Mouse (Mus musculus): ENCODE results near the gene Tnpo2. TPM values are rescaled to one million over a fixed set of nuclear protein-coding genes. Genes with fewer than 3 reads are reported as not detected.

The Tnpo2 gene
- polyA plus RNA-seq, 1 experiment from 2014 or later: 19.9 TPM

GRCm38 (mm10) chr8:85017209-85017608, 19.5 kb upstream of the Tnpo2 start:
- no peaks in the 10 kb centered on the region for H3K9me3 ChIP-seq (ENCODE audit: control insufficient read depth, low read length)
- DNase-seq (ENCODE audit: low spot score) (no peak), ATAC-seq (replicated peaks; ENCODE audit: low FRiP score) (no peak)
- H3K36me3 ChIP-seq (ENCODE audit: control insufficient read depth, insufficient read depth, low read length): peaks cover 2% of the 10 kb centered on the region; the same call in 1 of the 2 replicates
- H3K9ac ChIP-seq (ENCODE audit: low read length): no peak overlapping the region
- H3K4me3 ChIP-seq (ENCODE audit: low read depth, low read length): no peak overlapping the region
- H3K27me3 ChIP-seq (ENCODE audit: control insufficient read depth, insufficient read depth, low read length): peaks cover 3% of the 10 kb centered on the region; the same call in 1 of the 2 replicates
- H3K27ac ChIP-seq (ENCODE audit: low read depth, low read length): no peak overlapping the region
- 22% methylated on average over 5 of the region's 5 CpGs for WGBS
- 0 out of 2 replicates have a peak, but pooled peaks cover 1% of the 10 kb centered on the region for H3K4me1 ChIP-seq (replicated peaks; ENCODE audit: control insufficient read depth, insufficient read depth, low read length)
- H3K4me2 ChIP-seq (ENCODE audit: low read depth, low read length, severe bottlenecking): no peak overlapping the region

GRCm38 (mm10) chr8:85021514-85022055, 15.1 kb upstream of the Tnpo2 start:
- DNase-seq (ENCODE audit: low spot score) (peak; percentile 32), ATAC-seq (replicated peaks; ENCODE audit: low FRiP score) (no peak)
- Histone ChIP-seq H3K4me1 (replicated peaks; ENCODE audit: control insufficient read depth, insufficient read depth, low read length) (peaks cover 9% of the 10 kb centered on the region), H3K27ac (ENCODE audit: low read depth, low read length) (no peak overlapping the region), H3K9me3 (ENCODE audit: control insufficient read depth, low read length) (no peaks in the 10 kb centered on the region), H3K36me3 (ENCODE audit: control insufficient read depth, insufficient read depth, low read length) (peaks cover 7% of the 10 kb centered on the region; the same call in 1 of the 2 replicates), H3K4me3 (ENCODE audit: low read depth, low read length) (no peak overlapping the region), H3K4me2 (ENCODE audit: low read depth, low read length, severe bottlenecking) (no peak overlapping the region), H3K9ac (ENCODE audit: low read length) (no peak overlapping the region), H3K27me3 (ENCODE audit: control insufficient read depth, insufficient read depth, low read length) (no peaks in the 10 kb centered on the region)
- WGBS: 97% methylated on average over 3 of the region's 3 CpGs

- WGBS: 99% methylated on average over 3 of the region's 3 CpGs
- Histone ChIP-seq H3K9ac (ENCODE audit: low read length) (no peak overlapping the region), H3K4me3 (ENCODE audit: low read depth, low read length) (no peak overlapping the region; the same call in 1 of the 2 replicates), H3K4me2 (ENCODE audit: low read depth, low read length, severe bottlenecking) (peak overlapping the region; percentile 6; the same call in 1 of the 2 replicates), H3K27me3 (ENCODE audit: control insufficient read depth, insufficient read depth, low read length) (no peaks in the 10 kb centered on the region), H3K36me3 (ENCODE audit: control insufficient read depth, insufficient read depth, low read length) (peaks cover 7% of the 10 kb centered on the region; the same call in 1 of the 2 replicates), H3K27ac (ENCODE audit: low read depth, low read length) (no peak overlapping the region), H3K4me1 (replicated peaks; ENCODE audit: control insufficient read depth, insufficient read depth, low read length) (peaks cover 18% of the 10 kb centered on the region), H3K9me3 (ENCODE audit: control insufficient read depth, low read length) (no peaks in the 10 kb centered on the region)
- ATAC-seq (replicated peaks; ENCODE audit: low FRiP score) (no peak), DNase-seq (ENCODE audit: low spot score) (peak; percentile 47)
Observed at GRCm38 (mm10) chr8:85023846-85024245, 12.9 kb upstream of the Tnpo2 start.

GRCm38 (mm10) chr8:85025098-85025932, 11.4 kb upstream of the Tnpo2 start, which contains the start of gene Asna1:
TSS of gene Asna1 (minus strand) at chr8:85025281.
- H3K27me3 ChIP-seq (ENCODE audit: control insufficient read depth, insufficient read depth, low read length): no peaks in the 10 kb centered on the region
- H3K9me3 ChIP-seq (ENCODE audit: control insufficient read depth, low read length): no peaks in the 10 kb centered on the region
- peaks cover 11% of the 10 kb centered on the region; the same call in 1 of the 2 replicates for H3K36me3 ChIP-seq (ENCODE audit: control insufficient read depth, insufficient read depth, low read length)
- H3K4me3 ChIP-seq (ENCODE audit: low read depth, low read length): peak within 1 kb of the TSS; percentile 98
- H3K4me2 ChIP-seq (ENCODE audit: low read depth, low read length, severe bottlenecking): peak within 1 kb of the TSS; percentile 93
- DNase-seq (ENCODE audit: low spot score) (peak; percentile 89), ATAC-seq (replicated peaks; ENCODE audit: low FRiP score) (peak; percentile 88)
- whole genome bisulfite sequencing: 8% methylated on average over 30 of the region's 30 CpGs
- peak within 1 kb of the TSS; percentile 85 for H3K9ac ChIP-seq (ENCODE audit: low read length)
- H3K27ac ChIP-seq (ENCODE audit: low read depth, low read length): peak within 1 kb of the TSS; percentile 68
- H3K4me1 ChIP-seq (replicated peaks; ENCODE audit: control insufficient read depth, insufficient read depth, low read length): peaks cover 18% of the 10 kb centered on the region

GRCm38 (mm10) chr8:85026670-85027515, 9.8 kb upstream of the Tnpo2 start, which contains the start of gene Trir:
TSS of gene Trir (plus strand) at chr8:85026823.
- Histone ChIP-seq H3K9ac (ENCODE audit: low read length) (peak within 1 kb of the TSS; percentile 99), H3K36me3 (ENCODE audit: control insufficient read depth, insufficient read depth, low read length) (peaks cover 15% of the 10 kb centered on the region; the same call in 1 of the 2 replicates), H3K4me3 (ENCODE audit: low read depth, low read length) (peak within 1 kb of the TSS; percentile 98), H3K4me2 (ENCODE audit: low read depth, low read length, severe bottlenecking) (peak within 1 kb of the TSS; percentile 93), H3K4me1 (replicated peaks; ENCODE audit: control insufficient read depth, insufficient read depth, low read length) (peaks cover 18% of the 10 kb centered on the region), H3K27ac (ENCODE audit: low read depth, low read length) (peak within 1 kb of the TSS; percentile 81), H3K9me3 (ENCODE audit: control insufficient read depth, low read length) (no peaks in the 10 kb centered on the region), H3K27me3 (ENCODE audit: control insufficient read depth, insufficient read depth, low read length) (no peaks in the 10 kb centered on the region)
- ATAC-seq (replicated peaks; ENCODE audit: low FRiP score): peak; percentile 84
- DNase-seq (ENCODE audit: low spot score): peak; percentile 96
- WGBS: under 1% methylated on average over 68 of the region's 75 CpGs

- H3K27me3 ChIP-seq (ENCODE audit: control insufficient read depth, insufficient read depth, low read length): no peaks in the 10 kb centered on the region
- peaks cover 15% of the 10 kb centered on the region; the same call in 1 of the 2 replicates for H3K36me3 ChIP-seq (ENCODE audit: control insufficient read depth, insufficient read depth, low read length)
- peak overlapping the region; percentile 81; the same call in 1 of the 2 replicates for H3K27ac ChIP-seq (ENCODE audit: low read depth, low read length)
- no peak for DNase-seq (ENCODE audit: low spot score)
- 1% methylated on average over 13 of the region's 13 CpGs for WGBS
- peak overlapping the region; percentile 98 for H3K4me3 ChIP-seq (ENCODE audit: low read depth, low read length)
- H3K4me1 ChIP-seq (replicated peaks; ENCODE audit: control insufficient read depth, insufficient read depth, low read length): peaks cover 18% of the 10 kb centered on the region
- no peaks in the 10 kb centered on the region for H3K9me3 ChIP-seq (ENCODE audit: control insufficient read depth, low read length)
- peak overlapping the region; percentile 80 for H3K4me2 ChIP-seq (ENCODE audit: low read depth, low read length, severe bottlenecking)
- ATAC-seq (replicated peaks; ENCODE audit: low FRiP score): no peak
- H3K9ac ChIP-seq (ENCODE audit: low read length): peak overlapping the region; percentile 99
Observed at GRCm38 (mm10) chr8:85027516-85027855, 9.2 kb upstream of the Tnpo2 start.

GRCm38 (mm10) chr8:85027922-85028321, 8.8 kb upstream of the Tnpo2 start:
- WGBS: 25% methylated on average over 2 of the region's 2 CpGs
- Histone ChIP-seq H3K4me3 (ENCODE audit: low read depth, low read length) (peak overlapping the region; percentile 98), H3K4me2 (ENCODE audit: low read depth, low read length, severe bottlenecking) (peak overlapping the region; percentile 80), H3K9ac (ENCODE audit: low read length) (peak overlapping the region; percentile 99), H3K4me1 (replicated peaks; ENCODE audit: control insufficient read depth, insufficient read depth, low read length) (peaks cover 18% of the 10 kb centered on the region), H3K36me3 (ENCODE audit: control insufficient read depth, insufficient read depth, low read length) (peaks cover 15% of the 10 kb centered on the region; the same call in 1 of the 2 replicates), H3K27ac (ENCODE audit: low read depth, low read length) (no peak overlapping the region), H3K9me3 (ENCODE audit: control insufficient read depth, low read length) (no peaks in the 10 kb centered on the region), H3K27me3 (ENCODE audit: control insufficient read depth, insufficient read depth, low read length) (no peaks in the 10 kb centered on the region)
- ATAC-seq (replicated peaks; ENCODE audit: low FRiP score) (no peak), DNase-seq (ENCODE audit: low spot score) (no peak)

- H3K4me2 ChIP-seq (ENCODE audit: low read depth, low read length, severe bottlenecking): no peak overlapping the region
- DNase-seq (ENCODE audit: low spot score): peak; percentile 50
- WGBS: 91% methylated on average over 14 of the region's 14 CpGs
- H3K27ac ChIP-seq (ENCODE audit: low read depth, low read length): no peak overlapping the region
- no peak for ATAC-seq (replicated peaks; ENCODE audit: low FRiP score)
- no peak overlapping the region for H3K9ac ChIP-seq (ENCODE audit: low read length)
- H3K4me3 ChIP-seq (ENCODE audit: low read depth, low read length): no peak overlapping the region
- H3K36me3 ChIP-seq (ENCODE audit: control insufficient read depth, insufficient read depth, low read length): peaks cover 10% of the 10 kb centered on the region; the same call in 1 of the 2 replicates
- no peaks in the 10 kb centered on the region for H3K9me3 ChIP-seq (ENCODE audit: control insufficient read depth, low read length)
- peaks cover 15% of the 10 kb centered on the region; the same call in 1 of the 2 replicates for H3K4me1 ChIP-seq (replicated peaks; ENCODE audit: control insufficient read depth, insufficient read depth, low read length)
- no peaks in the 10 kb centered on the region for H3K27me3 ChIP-seq (ENCODE audit: control insufficient read depth, insufficient read depth, low read length)
Observed at GRCm38 (mm10) chr8:85029271-85029670, 7.4 kb upstream of the Tnpo2 start.
